Mouse (Mus musculus): ENCODE measurements around the gene Olfr978.
"Not testable (repeated sequence)": the region's sequence is repeated elsewhere in the genome, so short reads cannot be mapped to it uniquely, and the experiment has no call there.

Gene Olfr978

GRCm38 (mm10) chr9:39991813-39992212 is at the start of gene Olfr978:
Gene Olfr978, plus strand, starts transcription at chr9:39992113.
- DNase-seq: no peak

GRCm38 (mm10) chr9:39951946-39952345 is 40.0 kb upstream of the Olfr978 start, which contains the start of gene Olfr975:
Gene Olfr975, minus strand, starts transcription at chr9:39952046.
- no peak for DNase-seq

GRCm38 (mm10) chr9:39961033-39961432 is 30.9 kb upstream of the Olfr978 start, which contains the start of gene Olfr976:
Gene Olfr976, minus strand, starts transcription at chr9:39961133.
- DNase-seq: not testable (repeated sequence)

DNA sequence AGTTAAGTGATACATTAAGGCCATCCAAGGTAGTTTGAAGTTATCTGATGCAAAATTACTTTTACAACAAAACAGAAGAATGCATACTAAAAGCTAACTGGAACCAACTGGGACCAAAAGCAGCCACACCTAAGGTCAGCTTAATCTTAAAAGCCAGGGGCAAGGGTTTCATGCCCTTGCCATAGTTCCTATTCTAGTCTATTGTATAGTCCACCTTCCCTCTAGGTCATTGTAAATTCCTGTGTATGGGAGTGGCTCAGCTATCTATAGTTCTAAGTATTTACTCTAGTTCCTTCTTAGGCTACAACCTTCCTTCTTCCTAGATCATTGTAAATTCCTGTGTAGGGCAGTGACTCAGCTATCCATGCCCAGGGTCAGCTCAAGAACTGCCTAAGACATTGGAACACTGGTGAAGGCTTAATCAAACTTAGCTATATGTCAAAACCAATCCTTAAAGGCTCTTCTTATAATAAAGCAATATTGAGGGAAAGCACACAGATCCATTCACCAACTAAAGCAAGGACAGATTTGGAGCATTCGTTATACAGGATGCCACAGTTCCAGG is 15.2 kb upstream of the Olfr978 start:
- not testable (repeated sequence) for DNase-seq

- no peak for DNase-seq
Measured at GRCm38 (mm10) chr9:40003365-40003764, 11.5 kb downstream of the Olfr978 start, which contains the start of gene Olfr979. Gene Olfr979, minus strand, starts transcription at chr9:40003465.

DNA sequence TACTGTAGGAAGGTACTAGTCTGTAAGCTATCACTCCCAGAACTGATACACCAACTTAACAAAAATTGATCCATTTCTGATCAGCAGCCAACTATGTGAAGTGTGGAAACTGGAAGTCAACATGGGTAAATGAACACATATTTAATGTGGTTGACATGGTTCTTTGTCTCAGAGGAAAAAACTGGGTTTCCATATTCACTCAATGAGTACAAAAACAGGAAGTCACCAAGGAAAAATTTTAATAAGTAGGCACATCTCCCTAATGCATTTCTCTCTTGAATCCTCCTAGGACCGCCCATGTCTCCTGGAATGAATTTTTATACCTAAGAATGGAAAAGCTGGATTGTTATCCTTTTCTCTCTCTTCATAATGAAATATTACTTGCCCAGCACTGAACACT is 17.6 kb downstream of the Olfr978 start, which contains the start of gene Olfr980:
TSS of gene Olfr980 (minus strand) at position 101 of the 400 bp plus-strand sequence.
- DNase-seq: no peak

DNA sequence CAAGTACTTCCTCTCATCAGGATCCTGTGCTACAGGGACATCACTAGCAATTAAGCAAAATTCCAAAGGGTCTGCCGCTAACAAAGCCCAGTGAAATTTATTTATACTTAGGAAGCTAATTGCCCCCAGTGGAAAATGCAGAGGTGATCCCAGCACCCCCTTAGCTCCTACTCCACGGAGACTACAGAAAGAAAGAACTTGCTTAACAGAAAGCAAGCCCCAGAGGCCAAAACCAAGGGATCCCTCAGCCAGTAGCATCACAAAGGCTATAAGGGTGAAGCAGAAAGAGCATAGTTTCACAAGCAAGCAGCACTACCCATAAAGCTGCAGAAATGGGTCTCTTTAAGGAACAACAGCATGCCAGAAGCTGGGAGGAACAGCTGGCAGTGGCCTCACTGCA is 29.3 kb downstream of the Olfr978 start, which contains the start of gene Olfr981:
TSS of gene Olfr981 (plus strand) at position 301 of the 400 bp plus-strand sequence.
- DNase-seq: no peak

Measured in thymus, postnatal 25 days (tissue).